Mouse (Mus musculus): ENCODE measurements at regions not wholly inside any gene's neighbourhood (a gene's known extent, or its start where the extent isn't known, plus 50 kb on each side); places are given as distances from the start of the nearest gene placed in this dataset.
"Not testable (repeated sequence)": the region's sequence is repeated elsewhere in the genome, so short reads cannot be mapped to it uniquely, and the experiment has no call there.

- not testable (repeated sequence) for ATAC-seq (replicated peaks in 1 of 2; ENCODE audit: insufficient read depth in 1 of 2, low FRiP score in 2 of 2, low TSS enrichment in 1 of 2, low read depth in 1 of 2, poor library complexity in 2 of 2, severe bottlenecking in 2 of 2)
Measured at GRCm38 (mm10) chr8:19976461-19976860, 73.3 kb downstream of the Gm31371 start.

DNA sequence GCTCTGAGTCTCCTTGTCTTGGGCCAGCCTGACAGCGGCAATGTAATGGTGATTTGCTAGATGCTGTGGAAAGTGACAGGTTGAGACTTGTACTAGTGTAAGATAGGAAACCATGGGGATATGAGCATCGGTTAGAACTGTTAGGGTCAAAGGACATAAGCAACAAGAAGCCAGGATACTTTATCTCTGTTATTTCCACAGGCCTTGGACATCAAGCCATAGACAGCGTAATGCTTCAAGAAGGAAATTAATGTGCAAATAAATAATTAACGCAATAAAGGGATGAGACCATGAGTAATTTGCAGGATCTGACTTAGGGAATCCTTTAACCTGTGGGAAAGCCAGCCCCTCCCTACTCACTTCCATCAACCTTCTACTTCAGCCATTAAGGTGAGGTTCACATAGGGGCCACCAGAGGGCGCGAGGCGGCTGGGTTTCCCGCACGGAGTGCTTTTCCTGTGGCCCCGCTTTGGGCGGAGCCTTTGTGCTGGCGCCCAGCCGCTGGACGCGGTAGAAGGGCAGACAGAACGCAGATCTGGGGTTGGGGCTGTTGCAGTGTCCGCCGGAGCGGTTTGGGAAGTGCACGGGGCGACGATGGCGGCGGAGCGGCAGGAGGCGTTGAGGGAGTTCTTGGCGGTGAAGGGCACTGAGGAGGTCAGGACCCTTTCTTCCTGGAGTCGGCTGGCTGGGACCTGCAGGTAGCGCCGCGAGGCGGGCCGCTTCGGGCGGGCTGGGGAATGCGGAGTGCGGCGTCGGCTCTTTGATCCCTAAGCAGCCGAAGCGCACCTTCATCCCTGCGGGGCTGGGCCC lies 76.5 kb downstream of the Gm31371 start:
- peak; percentile 99 for ATAC-seq (replicated peaks in 1 of 2; ENCODE audit: insufficient read depth in 1 of 2, low FRiP score in 2 of 2, low TSS enrichment in 1 of 2, low read depth in 1 of 2, poor library complexity in 2 of 2, severe bottlenecking in 2 of 2)

DNA sequence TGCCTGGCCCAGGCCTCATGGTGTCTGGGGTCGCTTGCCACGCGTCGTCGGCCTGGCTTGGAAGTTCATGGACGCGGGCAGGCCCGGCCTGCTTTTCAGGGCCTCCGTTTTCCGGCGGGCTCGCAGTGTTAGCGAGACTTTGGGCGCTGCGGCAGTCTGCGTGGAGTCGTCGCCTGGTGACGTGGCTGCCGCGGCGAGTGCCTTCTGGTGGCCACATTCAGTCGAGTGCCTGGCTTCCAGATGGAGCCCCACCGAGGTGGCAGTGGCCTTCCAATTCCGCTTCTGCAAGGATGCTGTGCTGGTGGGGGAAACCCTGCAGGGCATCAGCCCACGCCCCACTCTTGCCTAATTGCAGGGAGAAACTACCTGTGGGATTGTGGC lies 77.1 kb downstream of the Gm31371 start:
- 0 out of 4 replicates have a peak, but pooled peaks of 1 of the 2 experiments have one; percentile 39 for ATAC-seq (replicated peaks in 1 of 2; ENCODE audit: insufficient read depth in 1 of 2, low FRiP score in 2 of 2, low TSS enrichment in 1 of 2, low read depth in 1 of 2, poor library complexity in 2 of 2, severe bottlenecking in 2 of 2)

DNA sequence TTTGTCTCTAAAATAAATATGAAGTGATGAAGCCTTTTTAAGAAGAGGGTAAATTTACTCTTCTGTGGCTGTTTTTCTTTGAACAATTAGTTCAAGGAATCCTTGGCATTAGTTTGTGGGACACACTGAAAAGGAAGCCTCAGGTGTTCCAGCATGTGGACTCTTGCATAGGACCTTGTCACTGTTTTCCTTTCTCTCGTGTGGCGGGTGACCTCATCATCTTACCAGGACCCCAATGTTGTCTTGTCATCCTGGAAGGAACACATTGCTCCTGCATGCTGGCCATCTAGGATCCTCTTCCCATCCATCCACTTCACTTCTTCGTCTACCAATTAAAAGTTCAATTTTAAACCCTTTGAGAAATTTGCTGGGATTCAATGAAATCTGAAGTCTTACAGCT lies 104.9 kb downstream of the Gm31371 start:
- ATAC-seq (replicated peaks in 1 of 2; ENCODE audit: insufficient read depth in 1 of 2, low FRiP score in 2 of 2, low TSS enrichment in 1 of 2, low read depth in 1 of 2, poor library complexity in 2 of 2, severe bottlenecking in 2 of 2) = not testable (repeated sequence)

GRCm38 (mm10) chr8:20010947-20011346 lies 107.8 kb downstream of the Gm31371 start:
- ATAC-seq (replicated peaks in 1 of 2; ENCODE audit: insufficient read depth in 1 of 2, low FRiP score in 2 of 2, low TSS enrichment in 1 of 2, low read depth in 1 of 2, poor library complexity in 2 of 2, severe bottlenecking in 2 of 2) = not testable (repeated sequence)

GRCm38 (mm10) chr8:20013278-20013677 lies 110.1 kb downstream of the Gm31371 start:
- peak in 1 of 2 experiments; percentile 46; a peak in 2 of 4 replicates for ATAC-seq (replicated peaks in 1 of 2; ENCODE audit: insufficient read depth in 1 of 2, low FRiP score in 2 of 2, low TSS enrichment in 1 of 2, low read depth in 1 of 2, poor library complexity in 2 of 2, severe bottlenecking in 2 of 2)

DNA sequence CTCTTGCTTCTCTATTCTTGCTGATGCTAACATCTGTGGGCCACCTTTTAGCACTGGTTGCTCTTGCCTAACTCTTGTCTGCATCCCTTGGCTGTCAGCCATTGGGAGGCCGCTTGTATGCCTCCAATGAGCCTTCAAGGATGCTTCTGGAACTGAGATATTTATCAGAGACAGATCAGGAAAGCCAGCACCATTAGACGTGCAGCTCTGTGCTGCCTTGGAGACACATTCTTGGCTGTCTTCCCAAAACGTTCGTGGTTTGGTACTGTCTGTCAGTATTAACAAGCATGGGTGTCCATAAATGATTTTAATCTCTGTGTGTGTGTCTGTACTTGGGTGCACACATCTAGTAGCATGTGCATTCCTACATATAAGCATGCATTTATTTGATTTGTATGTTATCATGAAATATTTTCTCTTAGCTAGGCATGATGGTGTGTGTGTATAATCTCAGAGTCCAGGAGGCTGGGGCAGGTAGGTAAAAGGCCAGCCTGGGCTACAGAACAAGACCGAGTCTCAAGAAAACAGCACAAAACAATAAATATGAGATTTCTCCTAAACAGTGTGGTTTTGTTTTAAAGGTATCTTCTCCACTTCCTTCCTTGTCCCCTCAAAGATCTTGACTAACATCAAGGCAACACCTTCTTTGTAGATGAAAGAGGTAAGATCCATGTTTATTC lies 111.4 kb downstream of the Gm31371 start:
- ATAC-seq (replicated peaks in 1 of 2; ENCODE audit: insufficient read depth in 1 of 2, low FRiP score in 2 of 2, low TSS enrichment in 1 of 2, low read depth in 1 of 2, poor library complexity in 2 of 2, severe bottlenecking in 2 of 2) = not testable (repeated sequence)

DNA sequence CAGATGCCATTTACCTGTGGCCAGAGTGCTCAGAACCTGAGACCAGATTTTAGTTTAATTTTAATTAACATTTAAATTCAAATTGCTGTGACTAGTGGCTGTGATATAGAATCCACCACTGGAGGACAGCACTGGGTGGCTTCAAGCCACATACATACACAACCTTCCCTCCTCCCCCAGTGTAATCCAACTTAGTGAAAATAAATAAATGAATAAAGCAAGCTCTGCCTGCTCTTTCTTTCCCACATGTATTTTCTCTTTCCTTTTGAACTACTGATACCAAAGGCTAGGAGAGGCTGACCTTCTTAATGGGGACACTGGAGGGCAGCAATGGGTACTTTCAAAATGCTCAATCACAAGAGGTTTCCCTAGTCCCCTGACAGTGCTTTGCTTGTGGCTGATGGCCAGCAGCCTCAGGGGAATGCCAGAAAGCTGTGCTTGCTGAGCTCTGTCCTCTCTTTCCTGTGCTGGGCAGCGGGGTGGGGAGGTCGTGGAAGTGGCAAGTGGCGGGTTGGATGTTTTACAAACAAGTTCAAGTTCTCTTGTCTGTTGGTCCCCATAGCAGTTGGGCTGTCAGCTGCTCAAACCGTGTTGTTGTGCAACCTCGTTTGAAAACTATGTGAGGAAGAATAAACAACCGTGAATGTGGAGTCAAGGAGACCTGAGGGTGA lies 112.4 kb downstream of the Gm31371 start:
- not testable (repeated sequence) for ATAC-seq (replicated peaks in 1 of 2; ENCODE audit: insufficient read depth in 1 of 2, low FRiP score in 2 of 2, low TSS enrichment in 1 of 2, low read depth in 1 of 2, poor library complexity in 2 of 2, severe bottlenecking in 2 of 2)

GRCm38 (mm10) chr8:20016082-20016840 lies 113.1 kb downstream of the Gm31371 start:
- not testable (repeated sequence) for ATAC-seq (replicated peaks in 1 of 2; ENCODE audit: insufficient read depth in 1 of 2, low FRiP score in 2 of 2, low TSS enrichment in 1 of 2, low read depth in 1 of 2, poor library complexity in 2 of 2, severe bottlenecking in 2 of 2)

GRCm38 (mm10) chr8:20025521-20025920 lies 122.3 kb downstream of the Gm31371 start:
- not testable (repeated sequence) for ATAC-seq (replicated peaks in 1 of 2; ENCODE audit: insufficient read depth in 1 of 2, low FRiP score in 2 of 2, low TSS enrichment in 1 of 2, low read depth in 1 of 2, poor library complexity in 2 of 2, severe bottlenecking in 2 of 2)

DNA sequence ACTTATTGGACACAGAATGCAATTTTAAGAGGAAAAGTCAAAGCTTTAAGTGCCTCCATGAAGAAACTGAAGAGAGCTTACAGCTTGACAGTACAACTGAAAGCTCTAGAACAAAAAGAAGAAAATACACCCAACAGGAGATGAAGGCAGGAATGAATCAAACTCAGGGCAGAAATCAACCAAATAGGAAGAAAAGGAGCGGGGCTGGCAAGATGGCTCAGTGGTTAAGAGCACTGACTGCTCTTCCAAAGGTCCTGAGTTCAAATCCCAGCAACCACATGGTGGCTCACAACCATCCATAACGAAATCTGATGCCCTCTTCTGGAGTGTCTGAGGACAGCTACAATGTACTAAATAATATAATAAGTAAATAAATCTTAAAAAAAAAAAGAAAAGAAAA lies 124.8 kb downstream of the Gm31371 start:
- ATAC-seq (replicated peaks in 1 of 2; ENCODE audit: insufficient read depth in 1 of 2, low FRiP score in 2 of 2, low TSS enrichment in 1 of 2, low read depth in 1 of 2, poor library complexity in 2 of 2, severe bottlenecking in 2 of 2) = not testable (repeated sequence)

DNA sequence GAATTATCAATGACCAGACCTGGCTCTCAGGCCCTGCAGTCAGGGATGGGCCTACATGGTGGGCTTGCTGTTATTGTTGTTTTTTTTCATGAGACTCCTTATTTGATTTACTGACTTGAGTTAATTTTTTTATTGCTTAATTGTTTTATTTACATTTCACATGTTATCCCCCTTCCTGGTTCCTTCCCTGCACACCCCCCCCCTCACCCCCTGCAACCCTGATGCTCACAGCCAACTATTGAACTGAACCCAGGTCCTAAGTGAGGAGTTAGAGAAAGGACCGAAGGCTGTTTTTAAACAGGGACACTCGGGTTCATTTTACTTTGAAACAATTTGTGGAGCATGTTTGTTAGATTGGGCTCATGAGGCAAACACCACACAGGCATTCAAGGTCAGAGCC lies 126.9 kb downstream of the Gm31371 start:
- not testable (repeated sequence) for ATAC-seq (replicated peaks in 1 of 2; ENCODE audit: insufficient read depth in 1 of 2, low FRiP score in 2 of 2, low TSS enrichment in 1 of 2, low read depth in 1 of 2, poor library complexity in 2 of 2, severe bottlenecking in 2 of 2)

DNA sequence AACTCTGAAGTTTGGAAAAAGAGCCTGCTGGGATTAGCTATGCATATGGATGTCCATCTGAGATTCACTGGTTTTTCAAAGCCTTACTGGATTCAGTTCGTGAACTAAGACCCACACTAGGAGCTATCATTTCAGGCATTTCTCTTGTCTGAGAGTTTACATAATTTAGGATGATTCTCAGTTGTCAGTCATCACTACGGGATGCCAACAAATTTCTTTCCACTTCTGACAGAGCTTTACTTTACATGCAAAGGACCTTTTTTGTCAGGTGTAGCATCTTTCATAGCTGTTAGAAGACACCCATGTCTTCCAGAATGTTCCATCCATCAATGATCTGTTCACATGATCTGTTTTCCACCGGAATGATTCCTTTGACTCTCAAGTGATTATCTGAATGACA lies 154.4 kb downstream of the Gm31371 start:
- ATAC-seq (replicated peaks in 1 of 2; ENCODE audit: insufficient read depth in 1 of 2, low FRiP score in 2 of 2, low TSS enrichment in 1 of 2, low read depth in 1 of 2, poor library complexity in 2 of 2, severe bottlenecking in 2 of 2) = not testable (repeated sequence)

- not testable (repeated sequence) for ATAC-seq (replicated peaks in 1 of 2; ENCODE audit: insufficient read depth in 1 of 2, low FRiP score in 2 of 2, low TSS enrichment in 1 of 2, low read depth in 1 of 2, poor library complexity in 2 of 2, severe bottlenecking in 2 of 2)
Measured at GRCm38 (mm10) chr8:20098121-20098520, 194.9 kb downstream of the Gm31371 start.

GRCm38 (mm10) chr8:20100241-20100640 lies 197.0 kb downstream of the Gm31371 start:
- not testable (repeated sequence) for ATAC-seq (replicated peaks in 1 of 2; ENCODE audit: insufficient read depth in 1 of 2, low FRiP score in 2 of 2, low TSS enrichment in 1 of 2, low read depth in 1 of 2, poor library complexity in 2 of 2, severe bottlenecking in 2 of 2)

GRCm38 (mm10) chr8:20102374-20102773 lies 199.2 kb downstream of the Gm31371 start:
- ATAC-seq (replicated peaks in 1 of 2; ENCODE audit: insufficient read depth in 1 of 2, low FRiP score in 2 of 2, low TSS enrichment in 1 of 2, low read depth in 1 of 2, poor library complexity in 2 of 2, severe bottlenecking in 2 of 2) = not testable (repeated sequence)

GRCm38 (mm10) chr8:20107154-20107553 lies 204.0 kb downstream of the Gm31371 start:
- not testable (repeated sequence) for ATAC-seq (replicated peaks in 1 of 2; ENCODE audit: insufficient read depth in 1 of 2, low FRiP score in 2 of 2, low TSS enrichment in 1 of 2, low read depth in 1 of 2, poor library complexity in 2 of 2, severe bottlenecking in 2 of 2)

Data from hematopoietic stem cell, adult 5-6 weeks (primary cell).